Mouse (Mus musculus) embryo, embryonic 11 days (tissue): ENCODE data around the gene Ppp1r13l.
A peak's percentile ranks its signal among the peaks of the same experiment; 100 is the strongest.

Experiments used
- DNase-seq: peaks from one replicate; pipeline ENCODE4 v3.0.0-alpha.2; 2015

The Ppp1r13l gene

DNA sequence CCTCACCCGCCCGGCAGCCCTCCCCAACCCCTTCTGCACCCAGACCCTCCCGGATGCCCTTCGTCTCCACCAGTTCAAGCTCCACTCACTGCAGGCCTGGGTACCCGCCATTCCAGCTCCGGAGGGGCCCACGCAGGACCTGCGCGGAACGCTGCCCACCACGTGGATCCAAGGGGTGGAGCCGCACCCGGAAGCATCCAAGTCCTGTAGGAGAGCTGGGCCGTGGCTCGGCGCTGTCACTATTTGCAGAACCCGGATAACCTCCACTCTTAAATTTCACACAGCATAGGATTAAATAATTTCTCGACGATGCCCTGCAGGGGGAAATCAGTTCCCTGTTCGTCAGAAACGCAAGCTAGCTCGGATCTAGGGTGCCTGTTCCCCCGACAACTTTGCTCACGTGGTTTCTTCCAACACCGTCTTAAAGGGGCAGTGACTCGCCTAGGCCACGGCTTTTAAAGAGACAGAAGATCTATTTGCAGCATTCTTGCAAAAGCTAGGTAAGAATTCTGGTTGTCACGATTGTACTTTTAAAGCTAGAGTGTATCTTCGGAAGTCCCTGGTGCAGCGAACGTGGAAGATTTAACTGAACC lies at the start of gene Ppp1r13l, which contains the start of gene Cd3eap:
TSS of gene Ppp1r13l (plus strand) at position 451 of the 593 bp plus-strand sequence.
TSS of gene Cd3eap (minus strand) at position 185 of the 593 bp plus-strand sequence.
- peak; percentile 91 for DNase-seq

DNA sequence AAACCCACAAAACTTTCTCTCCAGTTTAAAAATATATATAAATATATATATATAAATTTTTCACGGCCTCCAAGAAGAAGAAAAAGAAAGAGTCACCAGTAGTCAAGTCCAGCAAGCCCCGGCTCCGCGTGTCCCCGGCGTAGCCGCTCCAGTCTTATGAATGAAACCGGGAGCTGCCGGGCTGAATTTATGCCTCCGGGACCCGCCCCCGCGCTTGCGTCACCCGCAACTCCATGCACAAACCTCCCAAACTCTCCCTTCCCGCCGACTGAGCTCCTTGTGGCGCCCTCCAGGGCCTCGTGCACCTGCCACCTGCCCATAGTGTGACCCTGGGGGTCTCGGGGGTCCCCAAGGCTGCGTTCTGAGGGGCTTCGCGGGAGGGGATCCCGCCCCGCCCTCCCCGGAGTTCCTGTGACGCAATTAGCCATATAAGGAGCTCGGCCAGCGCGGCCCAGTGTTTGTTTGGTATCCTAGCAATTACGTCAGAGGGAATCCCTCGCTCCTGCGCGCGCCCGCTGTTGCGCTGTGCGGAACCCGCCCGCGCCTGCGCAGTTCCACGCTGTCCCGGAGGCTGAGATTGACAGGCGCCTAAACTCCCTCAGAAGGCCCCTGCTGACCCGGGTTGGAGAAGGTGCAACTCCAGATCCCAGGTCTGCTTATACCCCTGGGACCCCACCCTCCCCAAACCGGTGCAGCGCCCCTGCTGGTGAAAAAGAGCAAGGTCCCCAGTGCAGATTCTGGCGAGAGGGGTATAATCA lies 49.5 kb upstream of the Ppp1r13l start, which contains the start of gene Fosb:
TSS of gene Fosb (minus strand) at position 168 of the 758 bp plus-strand sequence.
- DNase-seq, result peak; percentile 98

DNA sequence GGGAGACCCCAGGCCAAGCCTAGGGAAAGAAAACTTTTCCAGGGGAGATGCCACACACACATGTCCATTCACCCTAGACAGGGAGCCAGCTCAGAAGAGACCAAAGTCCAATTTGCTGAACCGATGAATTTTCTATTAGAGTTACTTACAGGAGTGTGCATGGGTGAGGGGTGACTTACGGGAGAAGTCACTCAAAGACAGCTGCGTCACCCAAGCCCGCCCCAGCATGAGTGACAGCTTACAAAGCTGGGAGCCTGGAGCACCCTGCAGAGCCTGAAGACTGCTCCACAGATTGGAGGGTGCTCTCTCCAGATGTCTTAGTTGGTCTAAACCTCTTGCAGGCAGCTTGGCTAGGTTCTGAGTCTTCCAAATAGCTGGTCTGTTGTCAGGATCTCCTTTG lies 47.6 kb upstream of the Ppp1r13l start:
- no peak for DNase-seq

DNA sequence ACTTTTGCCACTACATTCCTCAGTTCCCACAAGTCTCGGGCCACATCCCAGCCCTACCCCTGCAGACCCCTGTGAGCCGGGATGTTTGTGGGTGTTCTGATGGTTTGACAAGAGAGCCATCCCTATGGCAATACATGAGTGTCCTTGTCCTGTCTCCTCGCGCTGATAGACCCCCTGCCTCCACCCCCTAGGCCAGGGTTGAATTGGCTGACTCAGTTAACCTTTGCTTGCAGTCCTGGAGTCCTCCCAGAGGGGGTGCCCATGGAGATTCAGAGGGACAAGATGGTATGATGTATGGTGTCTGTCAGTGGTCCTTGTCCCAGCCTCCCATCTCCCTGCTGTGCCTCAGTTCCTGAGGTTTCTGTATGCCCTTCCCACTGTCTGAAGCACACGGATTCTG lies 45.5 kb upstream of the Ppp1r13l start:
- DNase-seq, result no peak

DNA sequence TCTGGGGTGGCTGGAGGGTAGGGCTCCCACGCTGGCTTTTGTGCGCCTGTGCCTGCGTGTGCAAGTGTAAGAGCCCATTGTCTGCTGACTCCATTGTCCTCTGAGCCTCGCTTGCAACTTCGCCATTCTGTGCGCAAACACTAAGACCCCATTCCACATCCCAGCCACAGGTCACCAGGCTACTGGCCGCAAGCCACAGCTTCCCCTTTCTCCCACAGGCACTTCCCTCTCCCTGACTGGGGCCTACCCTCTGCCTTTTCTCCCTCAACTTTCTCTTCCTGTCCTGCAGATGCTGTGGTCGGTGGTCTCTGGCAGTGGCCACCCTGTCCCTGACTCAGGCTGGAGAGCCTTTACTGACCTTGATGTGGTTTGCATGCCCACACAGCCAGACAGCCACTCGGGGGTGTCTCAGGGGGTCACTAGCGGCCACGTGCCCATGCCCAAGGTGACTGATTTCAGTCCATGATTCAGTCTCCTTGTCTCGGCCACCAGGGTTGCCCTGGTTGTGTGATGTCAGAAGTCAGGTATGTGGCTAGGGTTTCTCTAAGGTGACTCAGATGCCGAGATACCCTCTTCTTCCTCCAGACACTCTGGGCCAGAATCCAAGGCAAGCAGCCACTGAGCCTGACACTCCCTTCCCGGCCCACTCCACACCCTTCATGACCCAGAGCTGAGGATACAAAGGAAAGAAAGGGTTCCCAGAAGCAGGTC lies 42.9 kb upstream of the Ppp1r13l start:
- no peak for DNase-seq

DNA sequence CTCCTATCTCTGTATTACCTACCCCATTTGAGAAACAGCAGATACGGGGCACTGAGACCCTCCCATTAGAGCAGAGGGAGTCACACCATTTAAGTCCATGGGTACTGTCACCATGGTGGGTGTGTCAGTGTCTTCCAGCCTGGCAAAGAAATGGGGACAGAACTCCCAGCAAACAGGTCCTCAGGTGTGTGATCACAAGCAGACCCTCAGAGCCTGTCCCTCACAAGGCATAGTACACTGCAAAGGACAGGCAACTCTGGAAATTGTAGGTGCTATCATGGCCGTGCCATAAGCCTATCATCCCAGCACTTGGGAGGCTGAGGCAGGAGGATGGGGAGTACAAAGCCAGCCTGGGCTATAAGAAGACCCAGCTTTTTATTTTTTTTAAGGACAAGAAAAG lies 41.3 kb upstream of the Ppp1r13l start:
- no peak for DNase-seq

DNA sequence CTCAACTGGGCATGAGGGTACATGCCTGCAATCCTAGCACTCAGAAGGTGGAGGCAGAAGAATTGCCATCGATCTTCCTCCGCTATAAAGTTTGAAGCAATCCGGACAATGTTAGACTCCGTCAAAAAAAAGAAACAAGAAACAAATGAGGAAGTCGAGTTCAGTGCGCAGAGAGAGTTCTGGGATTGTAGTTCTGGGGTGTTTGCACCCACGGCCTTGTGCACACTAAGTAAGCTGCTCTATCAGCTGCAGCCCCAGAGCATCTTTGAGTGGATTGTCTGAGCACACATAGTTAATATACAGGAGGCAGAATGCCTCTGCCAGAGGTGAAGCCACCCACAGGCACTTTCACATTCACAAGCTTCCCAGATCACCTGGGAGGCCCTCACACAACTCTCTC lies 40.9 kb upstream of the Ppp1r13l start:
- no peak for DNase-seq

DNA sequence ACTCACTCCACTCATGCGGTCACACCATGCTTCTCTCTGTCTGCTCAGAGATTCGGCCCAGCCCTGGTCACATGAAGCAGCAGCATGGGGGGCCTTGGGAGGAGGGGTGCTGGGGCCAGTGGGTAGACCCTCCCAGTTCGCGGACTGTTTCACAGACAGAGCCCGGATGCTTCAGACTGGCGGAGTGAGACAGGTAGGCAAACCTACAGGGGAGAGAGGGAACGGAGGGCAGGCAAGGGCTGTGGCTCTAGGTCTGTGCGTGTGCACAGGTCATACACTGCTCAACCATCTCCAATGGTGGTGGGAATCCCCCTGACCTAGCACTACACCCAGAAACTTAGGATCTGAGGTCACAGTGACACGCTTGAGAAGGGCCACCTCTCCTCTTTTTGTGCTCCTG lies 40.1 kb upstream of the Ppp1r13l start:
- no peak for DNase-seq

DNA sequence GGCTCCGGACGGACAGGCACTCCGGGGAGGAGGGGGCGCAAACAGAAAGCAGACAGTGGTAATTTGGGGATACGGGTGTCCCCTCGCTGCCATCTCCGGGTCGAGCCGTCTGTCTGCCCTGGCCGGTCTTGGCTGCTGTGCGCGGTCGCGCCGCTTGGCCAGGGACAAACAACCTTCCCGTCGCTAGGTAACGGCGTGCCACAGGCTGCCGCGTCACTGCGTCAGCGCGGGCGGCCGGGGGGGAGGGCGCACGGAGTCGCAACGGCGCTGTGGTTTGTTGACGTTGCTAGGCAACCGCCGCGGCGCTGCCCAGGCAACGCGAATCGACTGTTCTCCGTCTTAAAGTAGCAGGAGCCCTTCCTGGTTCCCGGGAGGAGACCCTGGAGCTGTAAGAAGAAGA lies 39.6 kb upstream of the Ppp1r13l start:
- DNase-seq, result peak; percentile 99

DNA sequence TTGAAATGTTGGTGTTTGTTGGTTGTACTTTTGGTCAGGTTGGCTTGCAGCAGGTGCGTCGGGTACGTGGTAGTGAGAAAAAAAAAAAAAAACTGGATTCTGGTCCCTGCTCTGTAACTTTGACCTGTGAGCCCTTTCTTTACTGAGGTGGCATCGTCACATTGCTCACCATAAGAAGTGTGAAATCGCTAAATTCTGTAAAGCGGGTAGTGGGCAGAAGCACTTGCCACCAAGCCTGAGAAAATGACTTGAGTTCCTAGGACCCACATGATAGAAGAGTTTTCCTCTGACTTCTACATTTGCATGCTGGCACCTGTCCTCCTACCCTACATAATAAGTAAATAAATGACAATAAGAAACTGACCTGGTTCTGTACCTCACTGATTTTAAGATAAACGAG lies 38.9 kb upstream of the Ppp1r13l start:
- DNase-seq, result no peak

DNA sequence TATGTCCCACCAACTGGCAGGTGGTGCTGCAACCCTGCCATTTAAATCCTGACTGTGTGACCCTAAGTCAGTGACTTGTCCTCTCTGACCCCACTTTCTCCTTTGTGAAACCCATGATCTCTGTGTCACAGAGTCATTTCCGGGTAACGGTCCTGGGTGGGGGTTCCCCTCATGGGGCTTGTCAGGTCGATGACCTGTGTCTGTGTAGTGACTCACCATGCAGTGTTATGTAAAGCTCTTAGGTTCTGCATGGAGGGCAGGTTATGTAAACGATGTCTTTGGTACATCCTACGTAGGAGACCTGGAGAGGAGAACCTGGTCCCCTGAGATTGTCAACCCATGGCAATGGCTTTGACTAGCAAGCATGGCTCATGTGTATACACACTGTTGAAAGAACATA lies 38.1 kb upstream of the Ppp1r13l start:
- DNase-seq, result no peak

DNA sequence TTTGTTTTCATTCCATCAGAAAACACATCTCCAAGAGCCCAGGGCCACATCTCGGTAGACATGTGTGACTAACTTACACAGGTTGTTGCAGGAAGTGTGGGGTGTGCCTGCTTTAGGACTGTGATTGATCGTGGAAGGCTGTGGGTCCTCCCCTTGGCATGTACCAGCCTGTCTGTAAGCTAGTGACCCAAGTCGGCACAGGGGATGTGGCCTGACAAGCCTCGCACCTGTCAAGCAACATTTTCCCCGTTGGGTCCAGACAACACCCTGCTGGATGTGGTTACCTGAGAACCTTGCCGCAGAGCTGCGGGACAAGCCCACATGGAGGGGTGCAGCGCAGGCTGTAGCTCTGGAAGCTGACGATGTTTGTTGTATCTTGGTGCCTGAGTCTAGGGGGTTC lies 37.1 kb upstream of the Ppp1r13l start:
- DNase-seq, result no peak

DNA sequence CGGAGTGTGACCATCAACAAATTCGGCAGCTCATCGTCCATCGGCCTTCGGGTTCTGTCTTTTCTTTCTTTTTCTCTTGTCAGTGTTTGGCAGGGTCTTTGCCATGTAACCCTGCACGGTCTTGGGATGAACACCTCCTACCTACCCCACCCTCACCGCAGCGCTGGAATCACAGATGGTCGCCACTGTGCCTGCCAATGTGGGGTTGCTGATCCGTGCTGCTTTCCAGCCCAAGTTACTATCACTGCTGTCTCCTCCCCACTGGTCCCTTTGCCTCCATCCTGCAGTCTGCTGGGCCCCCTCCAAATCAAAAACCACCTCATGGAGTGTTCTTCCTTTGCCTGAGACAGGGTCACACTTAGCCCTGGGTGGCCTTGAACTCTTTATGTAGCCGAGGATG lies 35.3 kb upstream of the Ppp1r13l start:
- no peak for DNase-seq

DNA sequence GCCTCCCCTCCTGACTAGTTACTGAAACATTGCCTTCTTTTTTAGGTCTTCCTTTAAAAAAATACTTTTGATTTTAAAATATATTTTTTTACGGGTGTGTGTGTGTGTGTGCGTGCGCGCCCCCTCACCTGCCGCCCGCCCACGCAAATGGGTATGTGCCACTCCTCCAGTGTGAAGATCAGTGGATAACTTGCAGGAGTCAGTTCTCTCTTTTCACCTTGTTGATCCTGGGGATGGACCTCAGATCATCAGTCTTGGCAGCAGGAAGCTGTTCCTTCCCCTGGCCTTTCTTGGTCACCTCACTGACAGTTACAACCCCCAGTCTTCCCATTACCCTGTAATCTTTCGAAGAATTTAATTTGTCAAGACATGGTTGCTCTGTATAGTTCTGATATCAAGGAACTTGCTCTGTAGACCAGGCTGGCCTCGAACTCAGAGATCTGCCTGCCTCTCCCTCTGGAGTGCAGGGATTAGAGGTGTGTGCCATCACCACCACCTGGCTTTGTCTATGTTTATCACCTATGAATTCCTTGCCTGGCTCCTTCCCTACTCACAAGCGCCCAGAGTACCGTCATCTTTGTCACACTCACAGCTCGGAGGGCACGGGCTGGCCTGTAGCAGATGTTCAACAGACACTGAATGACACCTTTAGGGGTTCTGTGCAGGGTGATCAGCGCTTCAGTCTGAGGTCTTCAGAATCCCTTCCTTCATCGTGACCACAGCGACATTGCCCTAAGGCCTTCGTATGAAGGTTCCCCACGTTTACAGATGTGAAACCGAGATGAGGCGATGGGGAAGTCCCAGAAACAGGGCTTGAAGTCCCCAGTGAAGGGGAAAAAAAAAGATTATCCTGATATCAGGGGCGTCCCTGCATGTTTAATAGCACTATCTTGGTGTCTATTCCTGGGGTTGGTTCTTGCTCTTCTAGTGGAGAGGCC lies 34.0 kb upstream of the Ppp1r13l start:
- no peak for DNase-seq

DNA sequence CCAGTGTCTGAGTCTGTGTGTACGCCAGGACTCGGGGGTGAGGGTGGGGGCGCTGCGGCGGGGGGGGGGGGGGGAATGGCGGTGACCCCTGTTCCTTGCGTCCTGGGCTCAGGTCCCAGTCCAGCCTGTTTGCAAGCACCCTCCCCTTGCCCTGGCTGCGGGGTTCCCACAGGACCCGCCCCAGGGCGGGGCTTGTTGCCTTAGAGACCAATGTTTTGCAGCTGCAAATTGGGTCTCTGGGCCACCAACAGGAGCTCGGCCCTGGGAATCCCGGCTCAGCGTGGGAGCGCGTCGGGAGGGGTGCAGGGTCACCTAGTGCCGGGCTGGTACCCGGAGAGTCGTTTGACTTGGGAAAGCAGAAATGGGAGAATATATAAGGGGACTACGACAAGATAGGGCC lies 33.2 kb upstream of the Ppp1r13l start:
- DNase-seq, result peak; percentile 93

DNA sequence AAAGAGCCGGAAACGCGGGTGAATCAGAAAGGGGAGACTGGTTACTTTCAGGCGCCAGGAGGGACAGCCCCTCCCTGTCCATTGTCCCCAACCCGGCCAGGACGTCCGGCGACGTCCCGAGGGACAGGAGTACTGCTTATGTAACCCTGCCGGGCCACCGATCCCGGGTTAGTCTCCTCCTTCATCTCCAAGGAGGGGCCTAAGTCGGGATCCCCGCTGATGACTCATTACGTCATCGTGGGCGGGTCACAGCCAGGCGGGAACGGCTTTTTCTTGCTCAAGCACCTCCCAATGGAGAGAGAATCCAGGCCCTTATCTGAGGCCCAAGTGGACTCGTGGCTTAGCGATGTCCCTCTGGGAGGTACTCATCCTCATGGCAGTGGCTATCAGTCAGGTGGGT lies 32.4 kb upstream of the Ppp1r13l start:
- peak; percentile 92 for DNase-seq

DNA sequence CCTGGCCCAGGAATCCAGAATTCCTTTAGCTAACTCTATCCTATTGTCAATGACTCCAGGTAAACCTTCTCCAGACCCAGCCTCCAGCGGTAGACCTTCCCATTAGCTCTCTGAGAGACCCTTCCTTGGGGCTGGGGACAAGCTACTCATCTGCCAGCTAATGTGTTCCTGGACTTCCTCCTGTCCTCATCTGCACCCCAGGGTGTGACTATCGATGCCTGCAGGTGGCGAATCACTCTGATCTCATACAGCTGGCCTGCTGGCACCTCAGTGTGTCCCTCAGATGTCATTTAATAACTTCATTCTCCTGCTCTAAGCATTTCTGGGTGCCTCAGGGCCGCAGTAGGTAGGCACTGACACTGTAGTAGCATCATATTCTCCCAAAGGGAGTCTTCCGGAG lies 31.8 kb upstream of the Ppp1r13l start:
- DNase-seq, result no peak

DNA sequence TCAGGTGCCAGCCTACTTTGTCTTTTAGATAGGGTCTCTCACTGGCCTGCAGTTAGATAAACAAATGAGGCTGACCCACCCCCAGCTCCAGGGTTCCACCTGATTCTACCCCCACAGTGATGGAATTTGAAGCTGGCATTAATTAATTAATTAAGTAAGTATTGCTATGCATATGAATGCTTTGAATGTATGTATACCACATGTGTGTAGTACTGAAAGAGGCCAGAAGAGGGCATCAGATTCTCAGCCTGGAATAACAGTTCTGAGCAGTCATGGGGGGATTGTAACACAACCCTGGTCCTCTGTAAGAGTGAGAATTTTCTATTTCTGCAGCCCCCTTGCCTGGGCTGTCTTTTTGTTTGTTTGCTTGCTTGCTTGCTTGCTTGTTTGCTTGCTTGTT lies 31.1 kb upstream of the Ppp1r13l start:
- DNase-seq, result no peak

DNA sequence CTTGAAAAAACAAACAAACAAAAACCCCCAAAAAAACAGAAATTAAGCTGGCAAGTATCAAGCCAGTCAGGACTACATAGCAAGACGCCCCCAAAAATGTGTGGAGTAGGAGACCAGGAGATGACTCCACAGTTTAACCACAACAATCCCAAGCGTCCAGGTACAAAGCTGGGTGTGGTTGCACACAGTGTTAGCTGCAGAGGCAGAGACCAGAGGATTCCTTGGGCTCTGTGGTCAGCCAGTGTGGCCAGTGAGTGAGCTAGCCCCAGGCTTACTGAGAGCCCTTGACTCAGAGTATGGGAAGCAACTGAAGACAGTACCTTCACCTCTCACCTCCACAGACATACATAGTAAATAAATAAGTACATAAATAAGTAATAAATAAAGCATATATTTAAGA lies 27.6 kb upstream of the Ppp1r13l start:
- no peak for DNase-seq

DNA sequence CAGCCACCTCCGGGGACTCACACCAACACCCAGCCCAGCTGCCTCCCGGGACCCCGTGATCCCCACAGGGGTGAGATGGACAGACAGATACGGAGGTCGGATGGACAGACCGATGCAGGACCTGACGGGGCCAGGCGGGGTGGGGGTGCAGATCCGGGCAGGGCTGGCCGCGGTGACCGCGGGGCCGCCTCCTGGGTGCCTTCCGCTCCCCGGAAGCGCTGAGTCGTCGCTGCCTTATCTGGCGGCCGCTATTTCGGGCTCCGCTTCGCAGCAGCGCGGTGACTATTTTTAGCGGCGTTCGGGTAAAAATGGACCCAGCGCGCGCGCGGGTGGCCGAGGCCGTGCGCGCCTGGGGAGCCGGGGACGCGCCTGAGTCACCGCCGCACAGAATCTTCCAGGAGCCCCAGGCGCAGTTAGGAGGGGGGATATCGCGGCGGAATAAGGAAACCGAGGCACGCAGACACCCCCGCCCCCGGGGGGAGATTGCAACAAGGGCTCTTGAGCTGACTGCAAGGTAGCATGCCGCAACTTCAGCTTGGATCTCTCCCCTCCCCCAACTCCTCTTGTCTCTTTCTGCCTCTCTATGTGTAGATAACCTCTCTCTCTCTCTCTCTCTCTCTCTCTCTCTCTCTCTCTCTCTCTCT lies 26.7 kb upstream of the Ppp1r13l start:
- peak; percentile 81 for DNase-seq

DNA sequence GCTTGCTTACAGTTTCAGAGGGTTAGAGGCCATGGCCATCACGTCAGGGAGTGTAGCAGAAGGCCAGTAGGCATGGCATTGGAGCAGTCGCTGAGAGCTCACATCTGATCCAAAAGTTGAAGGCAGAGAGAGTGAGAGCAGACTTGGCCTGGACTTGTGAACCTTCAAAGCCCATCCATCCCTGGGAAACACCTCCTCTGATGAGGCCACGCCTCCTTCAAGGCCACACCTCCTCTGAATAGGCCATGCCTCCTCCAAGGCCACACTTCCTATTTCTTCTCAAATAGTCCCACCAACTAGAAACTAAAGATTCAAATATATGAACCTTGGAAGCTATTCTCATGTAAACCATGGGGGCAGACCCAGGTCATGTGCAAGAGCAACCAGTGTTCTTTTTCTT lies 24.0 kb upstream of the Ppp1r13l start:
- no peak for DNase-seq

DNA sequence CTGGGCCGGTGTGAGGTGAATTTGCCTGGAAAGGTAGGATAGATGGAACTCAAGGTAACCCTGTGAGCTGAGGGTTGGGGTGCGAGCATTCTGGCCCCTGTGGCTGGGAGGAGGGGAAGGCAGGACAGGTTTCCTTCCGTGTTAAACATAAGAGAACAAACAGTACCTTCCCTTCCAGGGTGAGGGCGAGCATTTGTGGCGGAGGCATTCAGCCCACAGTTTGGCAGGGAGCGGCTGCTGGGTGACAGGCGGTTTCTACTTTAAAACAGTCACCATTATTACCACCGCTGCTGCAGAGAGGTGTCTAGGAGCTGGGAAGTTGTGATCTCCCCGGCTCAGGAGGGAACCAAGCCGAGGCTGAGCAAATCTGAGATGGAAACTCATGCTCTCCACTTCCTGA lies 22.4 kb upstream of the Ppp1r13l start:
- no peak for DNase-seq
